Comparison of ENCODE assay signal across 10 mouse cellular contexts in the genomic region with DNA sequence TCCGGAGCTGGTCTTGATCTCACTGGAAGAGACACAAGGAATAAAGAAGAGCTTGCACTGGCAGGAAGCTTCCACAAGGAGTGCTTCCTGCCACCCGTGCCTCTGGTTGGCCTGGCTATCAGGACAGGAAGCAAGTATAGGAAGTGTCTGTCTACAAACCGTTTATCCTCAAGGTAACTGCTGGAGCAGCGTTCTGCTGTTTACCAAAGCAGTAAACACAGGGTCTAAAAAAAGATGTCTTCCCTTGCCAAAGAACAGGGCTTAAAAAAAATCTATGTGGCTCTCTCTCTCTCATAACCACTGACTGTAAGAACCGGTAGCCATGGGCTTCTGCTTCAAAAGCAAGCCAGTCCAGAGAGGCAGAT.
DNase-seq lines count a peak whose midpoint lies in the region; ATAC-seq and TF ChIP-seq lines count a peak whose summit lies in the region.
"Had no signal": no experiment of that assay in that cellular context is flagged by ENCODE, and none has a peak within 500 bp of the region (broad histone marks: within the 10 kb centered on the region; RNA-seq: fewer than 3 reads in every experiment).

No protein-coding gene starts in this region.

- H3K4me1 ChIP-seq in neural tube, embryonic 12.5 days, result 0 out of 2 replicates have a peak, but pooled peaks cover 9% of the 10 kb centered on the region
- H3K4me1 ChIP-seq in neural tube, embryonic 15.5 days, result 0 out of 2 replicates have a peak, but pooled peaks cover 2% of the 10 kb centered on the region
- 0 out of 2 replicates have a peak, but pooled peaks cover 8% of the 10 kb centered on the region for H3K4me1 ChIP-seq in intestine, embryonic 15.5 days (replicated peaks)
- peaks cover 20% of the 10 kb centered on the region for H3K4me1 ChIP-seq in liver, postnatal 0 days (ENCODE audit: insufficient read depth)
- H3K4me1 ChIP-seq: stomach, embryonic 15.5 days had no signal

- peak; percentile 46; the same call in 1 of the 2 replicates for TF ChIP-seq EP300 in liver, postnatal 0 days (IDR thresholded peaks at IDR 0.05; ENCODE audit: low read depth)

- no peak overlapping the region for H3K27ac ChIP-seq in neural tube, embryonic 12.5 days
- no peak overlapping the region for H3K27ac ChIP-seq in neural tube, embryonic 15.5 days (replicated peaks)
- H3K27ac ChIP-seq in intestine, embryonic 15.5 days, result peak overlapping the region; percentile 54; the same call in 1 of the 2 replicates
- H3K27ac ChIP-seq in liver, postnatal 0 days (ENCODE audit: low read depth), result peak overlapping the region; percentile 66
- H3K27ac ChIP-seq: stomach, embryonic 15.5 days had no signal

- DNase-seq in liver, postnatal 0 days, result no peak
- peak; percentile 24 for DNase-seq in splenic B cell, adult 2 months (ENCODE audit: low read depth, low spot score)
- no peak for DNase-seq in left cerebral cortex, adult 9 months (ENCODE audit: low spot score in 2 of 2)
- no peak for DNase-seq in layer of hippocampus, postnatal 10 days (ENCODE audit: low spot score in 2 of 2)
- DNase-seq: layer of hippocampus, postnatal 36 days had no signal

- H3K9ac ChIP-seq in neural tube, embryonic 12.5 days, result no peak overlapping the region
- no peak overlapping the region for H3K9ac ChIP-seq in neural tube, embryonic 15.5 days (replicated peaks)
- no peak overlapping the region for H3K9ac ChIP-seq in intestine, embryonic 15.5 days
- H3K9ac ChIP-seq in liver, postnatal 0 days (replicated peaks), result no peak overlapping the region
- H3K9ac ChIP-seq: stomach, embryonic 15.5 days had no signal

- H3K36me3 ChIP-seq in neural tube, embryonic 12.5 days, result no peaks in the 10 kb centered on the region
- H3K36me3 ChIP-seq in neural tube, embryonic 15.5 days, result no peaks in the 10 kb centered on the region
- no peaks in the 10 kb centered on the region for H3K36me3 ChIP-seq in intestine, embryonic 15.5 days
- no peaks in the 10 kb centered on the region for H3K36me3 ChIP-seq in liver, postnatal 0 days (replicated peaks; ENCODE audit: insufficient read depth, low read length)
- H3K36me3 ChIP-seq in splenic B cell, adult 2 months (ENCODE audit: control insufficient read depth, insufficient read depth, low read length, poor library complexity, severe bottlenecking), result no peaks in the 10 kb centered on the region
- H3K36me3 ChIP-seq: stomach, embryonic 15.5 days had no signal

- no peak overlapping the region for H3K4me2 ChIP-seq in neural tube, embryonic 12.5 days (replicated peaks)
- no peak overlapping the region for H3K4me2 ChIP-seq in neural tube, embryonic 15.5 days
- H3K4me2 ChIP-seq in intestine, embryonic 15.5 days (replicated peaks), result no peak overlapping the region
- peak overlapping the region; percentile 29 for H3K4me2 ChIP-seq in liver, postnatal 0 days (ENCODE audit: low read depth, low read length)
- H3K4me2 ChIP-seq: stomach, embryonic 15.5 days had no signal

- H3K27me3 ChIP-seq in neural tube, embryonic 12.5 days (replicated peaks), result no peaks in the 10 kb centered on the region
- no peaks in the 10 kb centered on the region for H3K27me3 ChIP-seq in neural tube, embryonic 15.5 days (replicated peaks)
- H3K27me3 ChIP-seq in intestine, embryonic 15.5 days (replicated peaks), result no peaks in the 10 kb centered on the region
- H3K27me3 ChIP-seq in liver, postnatal 0 days (ENCODE audit: insufficient read depth, low read length), result no peaks in the 10 kb centered on the region
- no peaks in the 10 kb centered on the region for H3K27me3 ChIP-seq in splenic B cell, adult 2 months (ENCODE audit: control insufficient read depth, insufficient read depth, low read length, poor library complexity, severe bottlenecking)
- H3K27me3 ChIP-seq: stomach, embryonic 15.5 days had no signal

- peak; percentile 29 for TF ChIP-seq CTCF in liver, postnatal 0 days (IDR thresholded peaks at IDR 0.05; ENCODE audit: low read depth)

- ATAC-seq in neural tube, embryonic 12.5 days (ENCODE audit: low FRiP score, low read depth), result 0 out of 2 replicates have a peak, but pooled peaks have one; percentile 33
- no peak for ATAC-seq in neural tube, embryonic 15.5 days (ENCODE audit: low FRiP score)
- ATAC-seq in intestine, embryonic 15.5 days, result peak; percentile 47; the same call in 1 of the 2 replicates
- ATAC-seq in liver, postnatal 0 days, result peak; percentile 23; the same call in 1 of the 2 replicates

- no peaks in the 10 kb centered on the region for H3K9me3 ChIP-seq in neural tube, embryonic 12.5 days
- no peaks in the 10 kb centered on the region for H3K9me3 ChIP-seq in neural tube, embryonic 15.5 days (replicated peaks)
- H3K9me3 ChIP-seq in intestine, embryonic 15.5 days, result no peaks in the 10 kb centered on the region
- no peaks in the 10 kb centered on the region for H3K9me3 ChIP-seq in liver, postnatal 0 days (ENCODE audit: low read length)
- H3K9me3 ChIP-seq: stomach, embryonic 15.5 days had no signal

- WGBS in neural tube, embryonic 12.5 days, result 72% methylated on average over 5 of the region's 5 CpGs
- 56% methylated on average over 5 of the region's 5 CpGs for WGBS in neural tube, embryonic 15.5 days
- 35% methylated on average over 5 of the region's 5 CpGs for WGBS in intestine, embryonic 15.5 days
- WGBS in liver, postnatal 0 days (ENCODE audit: insufficient replicate concordance), result 22% methylated on average over 5 of the region's 5 CpGs

- H3K4me3 ChIP-seq in neural tube, embryonic 12.5 days, result no peak overlapping the region
- H3K4me3 ChIP-seq in neural tube, embryonic 15.5 days (replicated peaks), result no peak overlapping the region
- no peak overlapping the region for H3K4me3 ChIP-seq in intestine, embryonic 15.5 days (replicated peaks)
- no peak overlapping the region for H3K4me3 ChIP-seq in liver, postnatal 0 days (ENCODE audit: low read depth, low read length)
- H3K4me3 ChIP-seq: myocyte; stomach, embryonic 15.5 days had no signal

Comparison
In these comparisons a context has a peak if more than half of its experiments do, and no peak if none do; other contexts are left out.
1. H3K27ac ChIP-seq: peak in intestine, embryonic 15.5 days (single experiment) and liver, postnatal 0 days (single experiment); none in neural tube, embryonic 12.5 days (single experiment) and neural tube, embryonic 15.5 days (single experiment).